Mouse (Mus musculus) 416B (cell line): ENCODE data around the gene Rfx4.

Source experiments
- DNase-seq: peaks from one replicate; pipeline ENCODE4 v3.0.0; 2011; ENCODE audit warnings: low read depth

Gene Rfx4

DNA sequence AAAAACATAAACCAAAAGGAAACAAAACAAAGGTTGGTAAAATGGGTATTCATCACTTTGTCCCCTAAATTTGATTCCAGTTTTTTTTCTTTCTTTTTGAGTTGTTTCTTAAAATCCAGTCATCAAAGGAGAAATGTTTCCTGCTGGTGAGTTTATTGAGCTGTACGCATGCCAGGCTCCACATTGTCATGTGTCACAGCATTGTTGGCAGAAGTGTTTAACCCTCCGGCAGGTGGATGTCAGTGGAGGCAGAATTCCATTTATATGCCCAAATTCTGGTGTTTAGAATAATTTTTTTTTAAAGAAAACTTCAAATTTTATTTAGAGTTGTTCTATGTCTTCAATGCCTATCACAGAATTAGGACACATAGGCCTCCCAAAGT lies 56.0 kb downstream of the Rfx4 start:
- DNase-seq, result no peak

DNA sequence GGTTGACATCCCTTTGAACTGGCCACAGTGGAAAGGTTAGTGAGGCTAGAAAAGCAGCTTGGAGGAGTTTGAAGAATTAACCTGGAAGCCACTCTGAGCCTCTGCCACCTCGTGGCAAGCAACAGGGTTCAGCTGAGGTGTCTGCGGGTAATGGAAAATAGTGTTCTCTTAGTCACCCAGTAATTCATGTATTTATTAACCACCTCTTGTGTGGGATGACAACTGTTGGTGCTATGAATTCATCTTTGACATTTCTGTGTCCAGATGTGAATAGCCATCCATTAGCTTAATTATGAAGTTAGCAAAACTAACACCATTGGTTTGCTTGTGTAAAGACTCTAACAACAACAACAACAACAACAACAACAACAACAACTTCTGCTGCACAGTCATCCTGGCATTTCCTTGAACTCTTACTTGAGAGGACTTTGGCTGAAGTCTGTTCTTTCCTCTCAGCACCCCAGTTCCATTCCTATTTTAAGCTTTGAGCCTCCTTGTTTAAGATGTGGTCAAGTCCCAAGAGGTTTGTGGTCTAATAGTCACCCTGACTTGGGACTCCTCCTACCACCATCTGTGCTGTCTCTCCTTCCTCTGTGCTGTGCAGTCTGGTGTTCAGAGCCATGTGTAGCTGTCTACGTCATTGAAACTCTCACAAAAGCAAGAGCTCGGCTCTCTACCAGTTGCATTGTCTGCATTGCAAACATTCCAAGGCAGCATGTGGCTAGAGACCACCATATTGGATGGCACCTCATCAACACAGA lies 60.0 kb downstream of the Rfx4 start:
- peak; percentile 56 for DNase-seq

GRCm38 (mm10) chr10:84817086-84817869 lies 61.4 kb downstream of the Rfx4 start:
- DNase-seq, result no peak

DNA sequence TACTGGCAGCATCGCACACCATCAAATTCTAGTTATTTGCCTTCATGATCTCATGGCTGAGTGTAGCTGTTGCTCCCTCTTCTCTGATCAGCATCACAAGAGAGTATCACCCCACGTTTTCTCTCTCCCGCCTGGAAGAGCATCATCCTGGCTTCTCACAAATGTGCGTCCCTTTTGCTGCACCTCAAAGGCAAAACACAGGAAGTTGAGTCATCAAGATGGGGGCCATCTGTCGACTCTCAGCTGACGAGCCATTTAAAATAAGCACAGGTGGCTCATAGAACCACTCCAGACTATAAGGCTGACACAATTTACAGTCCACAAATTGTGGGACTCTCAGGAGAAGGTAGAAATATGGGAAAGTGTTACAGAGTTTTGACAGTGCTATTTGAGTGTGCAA lies 63.8 kb downstream of the Rfx4 start:
- peak; percentile 53 for DNase-seq

GRCm38 (mm10) chr10:84820230-84820629 lies 64.4 kb downstream of the Rfx4 start:
- peak; percentile 37 for DNase-seq

- DNase-seq, result no peak
Measured at GRCm38 (mm10) chr10:84822741-84823151, 66.9 kb downstream of the Rfx4 start.

GRCm38 (mm10) chr10:84823621-84824020 lies 67.8 kb downstream of the Rfx4 start:
- peak; percentile 36 for DNase-seq

DNA sequence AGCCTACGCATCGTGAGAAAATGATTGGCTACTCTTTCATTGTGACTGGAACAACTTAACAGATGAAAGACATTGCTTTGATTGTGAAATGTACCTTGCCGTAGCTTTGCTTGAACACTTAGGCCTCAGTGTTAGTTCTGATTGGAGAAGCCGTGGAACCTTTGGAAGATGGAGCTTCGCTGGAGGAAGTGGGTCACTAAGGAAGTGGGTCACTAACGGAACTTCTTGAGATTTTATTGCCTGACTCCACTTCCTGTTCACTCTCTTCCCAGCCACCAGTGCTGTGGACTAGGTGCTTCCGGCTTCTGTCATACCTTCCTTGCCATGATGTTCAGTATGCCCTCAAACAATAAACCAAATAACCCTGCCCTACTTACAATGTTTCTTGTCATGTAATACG lies 73.1 kb downstream of the Rfx4 start:
- DNase-seq, result peak; percentile 33

GRCm38 (mm10) chr10:84835596-84835995 lies 79.7 kb downstream of the Rfx4 start:
- no peak for DNase-seq

GRCm38 (mm10) chr10:84836104-84836503 lies 80.2 kb downstream of the Rfx4 start:
- peak; percentile 72 for DNase-seq

- DNase-seq, result no peak
Measured at GRCm38 (mm10) chr10:84837355-84837754, 81.5 kb downstream of the Rfx4 start.

DNA sequence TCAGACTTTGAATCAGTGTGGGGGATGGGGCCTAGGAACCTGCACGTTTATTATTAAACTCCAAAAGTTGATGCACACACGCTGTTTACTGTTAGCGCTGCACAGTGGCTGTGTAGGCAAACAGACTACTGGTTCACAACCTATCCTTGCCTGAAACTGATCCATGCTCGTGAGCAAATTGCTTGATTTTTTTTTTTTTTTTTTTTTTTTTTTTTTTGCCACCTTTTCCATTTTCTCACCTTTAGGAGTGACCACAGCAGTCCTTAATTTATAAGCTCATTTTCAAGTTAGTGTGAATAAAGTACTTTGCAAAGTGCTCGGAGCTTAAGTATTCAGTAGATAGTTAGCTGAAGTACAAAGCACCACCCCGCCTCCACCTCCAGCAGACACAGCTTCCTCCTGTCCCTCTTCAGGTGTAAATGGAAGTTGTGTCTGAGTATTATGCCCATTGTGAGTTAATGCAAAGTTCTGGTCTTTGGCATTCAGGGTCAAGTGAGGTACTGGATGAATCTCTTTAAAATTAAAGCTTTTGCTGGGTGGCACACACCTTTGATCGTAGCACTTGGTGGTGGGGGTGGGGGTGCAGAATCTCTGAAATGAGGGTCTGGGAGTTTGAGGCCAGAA lies 83.1 kb downstream of the Rfx4 start:
- DNase-seq, result no peak

DNA sequence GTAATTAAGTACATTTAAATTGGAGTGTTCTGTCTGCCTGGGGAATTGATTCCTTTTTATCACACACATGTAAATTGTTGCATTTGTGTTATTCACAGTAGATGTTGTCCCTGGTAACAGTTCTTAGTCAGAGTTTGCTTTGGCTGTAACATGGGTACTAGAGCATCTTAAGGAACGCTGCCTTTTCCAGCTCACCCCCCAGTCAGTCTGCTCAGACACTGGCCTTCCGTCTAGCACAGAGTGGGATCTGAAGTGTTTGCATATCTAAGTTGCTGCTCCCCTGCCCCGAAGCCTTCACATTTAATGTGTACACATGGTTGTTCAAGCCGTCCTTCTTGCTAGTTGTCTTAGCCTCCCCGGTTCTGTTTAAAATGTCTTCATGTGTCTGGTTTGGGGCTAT lies 90.8 kb downstream of the Rfx4 start:
- DNase-seq, result no peak

GRCm38 (mm10) chr10:84851981-84852979 lies 96.4 kb downstream of the Rfx4 start:
- DNase-seq, result peak; percentile 62

- peak; percentile 81 for DNase-seq
Measured at GRCm38 (mm10) chr10:84854059-84854458, 98.2 kb downstream of the Rfx4 start.

- no peak for DNase-seq
Measured at GRCm38 (mm10) chr10:84855466-84855865, 99.6 kb downstream of the Rfx4 start.

DNA sequence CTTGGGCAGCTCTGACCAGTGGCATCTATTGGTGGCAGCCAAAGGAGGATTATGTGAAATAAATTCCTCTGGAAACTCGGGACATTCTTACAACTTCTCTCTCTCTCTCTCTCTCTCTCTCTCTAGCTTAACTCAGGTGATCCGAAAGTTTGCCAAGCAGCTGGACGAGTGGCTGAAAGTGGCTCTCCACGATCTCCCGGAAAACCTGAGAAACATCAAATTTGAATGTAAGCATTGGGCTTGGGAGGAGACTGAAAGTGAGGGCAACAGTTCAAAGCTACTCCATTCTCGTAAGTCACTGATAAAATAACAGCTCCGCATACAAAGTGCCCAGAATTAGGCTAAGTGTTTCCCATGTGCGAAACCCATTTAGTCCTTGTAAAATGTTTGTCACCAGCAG lies 102.5 kb downstream of the Rfx4 start:
- DNase-seq, result no peak

DNA sequence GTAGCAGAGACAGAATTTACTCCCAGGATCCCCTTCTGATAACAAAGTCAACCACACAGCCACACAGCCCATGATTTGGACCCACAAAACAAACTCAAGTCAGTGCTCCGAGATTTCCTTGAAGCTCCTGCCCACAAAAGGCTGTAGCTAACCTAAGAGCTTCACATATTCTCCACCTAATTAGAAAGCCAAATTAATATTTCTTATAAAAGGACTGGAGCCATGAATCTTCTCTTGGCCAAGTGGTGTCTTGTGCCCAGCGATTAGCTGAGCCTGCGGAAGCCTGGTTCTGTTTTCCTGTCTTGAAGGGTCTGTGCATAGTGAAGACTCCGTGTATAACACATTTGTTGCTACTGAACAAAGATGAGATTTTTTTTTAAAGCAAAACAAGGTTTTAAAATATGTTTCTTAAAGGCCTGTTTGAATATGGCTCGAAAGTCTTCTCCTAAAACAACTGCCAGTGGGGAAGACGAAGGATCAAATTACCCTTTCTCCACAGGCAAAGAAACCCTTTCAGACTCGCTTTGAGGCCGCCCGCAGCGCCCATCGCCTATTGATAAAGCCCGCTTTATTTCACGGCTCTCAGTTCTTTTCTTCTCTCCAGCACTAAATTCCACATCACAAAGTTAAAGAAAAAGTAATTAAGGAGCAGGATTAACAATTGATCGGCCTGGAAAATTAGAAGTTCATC lies 103.1 kb downstream of the Rfx4 start:
- DNase-seq, result no peak

GRCm38 (mm10) chr10:84859556-84860380 lies 103.9 kb downstream of the Rfx4 start:
- no peak for DNase-seq

- DNase-seq, result no peak
Measured at GRCm38 (mm10) chr10:84863488-84863887, 107.6 kb downstream of the Rfx4 start.
